Comparison of ENCODE assay signal across 19 mouse cellular contexts in the genomic region with DNA sequence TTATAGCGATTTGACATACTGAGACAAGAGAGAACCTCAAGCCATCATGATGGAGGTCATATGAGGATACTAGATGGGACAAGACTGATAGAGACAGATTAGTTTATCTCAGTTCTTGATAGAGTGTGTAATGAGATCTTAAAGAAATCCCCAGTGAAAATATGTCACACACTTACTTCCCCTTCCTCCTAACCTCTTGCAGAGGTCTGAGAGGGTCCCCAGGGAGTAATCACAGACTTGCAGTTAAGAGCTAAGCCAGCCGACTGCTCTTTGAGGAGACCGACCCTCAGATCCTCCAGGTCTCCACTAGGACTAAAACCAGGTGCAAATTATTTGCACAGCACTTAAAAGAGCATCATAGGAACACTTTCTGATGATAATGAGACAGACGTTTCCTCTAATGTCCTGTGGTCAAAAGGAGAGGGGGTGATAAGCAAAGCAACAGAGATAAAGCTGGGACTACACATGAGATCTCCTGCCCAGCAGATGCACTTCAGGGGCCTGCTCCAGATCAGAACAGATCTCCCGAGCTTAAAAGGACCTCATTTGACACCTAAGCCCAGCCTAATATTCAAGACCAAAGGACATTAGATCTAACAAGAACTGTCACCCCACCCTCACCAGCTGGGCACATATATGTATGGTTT.
DNase-seq lines count a peak whose midpoint lies in the region; ATAC-seq lines count a peak whose summit lies in the region.
"Had no signal": no experiment of that assay in that cellular context is flagged by ENCODE, and none has a peak within 500 bp of the region (broad histone marks: within the 10 kb centered on the region; RNA-seq: fewer than 3 reads in every experiment).

No protein-coding gene starts in this region.

- 79% methylated on average over 5 of the region's 5 CpGs for WGBS in midbrain, embryonic 15.5 days

- no peaks in the 10 kb centered on the region for H3K4me1 ChIP-seq in midbrain, embryonic 15.5 days
- H3K4me1 ChIP-seq: forebrain, embryonic 12.5 days; midbrain, embryonic 12.5 days; neural tube, embryonic 12.5 days had no signal

- no peaks in the 10 kb centered on the region for H3K27me3 ChIP-seq in midbrain, embryonic 15.5 days (replicated peaks)
- H3K27me3 ChIP-seq: forebrain, embryonic 12.5 days; midbrain, embryonic 12.5 days; neural tube, embryonic 12.5 days had no signal

- H3K9me3 ChIP-seq in midbrain, embryonic 15.5 days = no peaks in the 10 kb centered on the region
- H3K9me3 ChIP-seq: forebrain, embryonic 12.5 days; midbrain, embryonic 12.5 days; neural tube, embryonic 12.5 days had no signal

- H3K36me3 ChIP-seq in midbrain, embryonic 15.5 days (replicated peaks) = no peaks in the 10 kb centered on the region
- H3K36me3 ChIP-seq: forebrain, embryonic 12.5 days; midbrain, embryonic 12.5 days; neural tube, embryonic 12.5 days had no signal

- no peak overlapping the region for H3K4me3 ChIP-seq in midbrain, embryonic 15.5 days
- H3K4me3 ChIP-seq: forebrain, embryonic 12.5 days; midbrain, embryonic 12.5 days; neural tube, embryonic 12.5 days had no signal

- H3K9ac ChIP-seq in midbrain, embryonic 15.5 days = no peak overlapping the region
- H3K9ac ChIP-seq: forebrain, embryonic 12.5 days; midbrain, embryonic 12.5 days; neural tube, embryonic 12.5 days had no signal

- no peak overlapping the region for H3K4me2 ChIP-seq in midbrain, embryonic 15.5 days
- H3K4me2 ChIP-seq: forebrain, embryonic 12.5 days; midbrain, embryonic 12.5 days; neural tube, embryonic 12.5 days had no signal

- peak; percentile 60 for DNase-seq in 416B (ENCODE audit: low read depth)
- DNase-seq in CD4-positive helper T cell, adult 2 months (ENCODE audit: low read depth, low spot score) = peak; percentile 23
- DNase-seq in urinary bladder, adult 18-20 months (ENCODE audit: low spot score in 2 of 2) = no peak
- DNase-seq: adrenal gland, adult 2 months; cerebellum, adult 9-10 months; gastrocnemius, postnatal 10 days; kidney, adult 2 months; kidney, postnatal 36 days; layer of hippocampus, adult 9-11 months; lung, postnatal 10 days; right cerebral cortex, adult 18-20 months; thymus, adult 2 months had no signal

- ATAC-seq in granulocyte monocyte progenitor cell, adult 5-6 weeks (replicated peaks; ENCODE audit: poor library complexity, severe bottlenecking) = peak; percentile 17; the same call in 1 of the 2 replicates
- peak; percentile 83 for ATAC-seq in megakaryocyte progenitor cell, adult 5-6 weeks (replicated peaks; ENCODE audit: poor library complexity)
- ATAC-seq in frontal cortex, adult (ENCODE audit: low TSS enrichment) = no peak
- ATAC-seq in midbrain, embryonic 15.5 days (replicated peaks) = no peak

- no peak overlapping the region for H3K27ac ChIP-seq in midbrain, embryonic 15.5 days
- H3K27ac ChIP-seq: forebrain, embryonic 12.5 days; midbrain, embryonic 12.5 days; neural tube, embryonic 12.5 days had no signal

Comparison
In these comparisons a context has a peak if more than half of its experiments do, and no peak if none do; other contexts are left out.
1. DNase-seq: peak in 416B (single experiment) and CD4-positive helper T cell, adult 2 months (single experiment); none in urinary bladder, adult 18-20 months (0 of 2).
2. ATAC-seq: peak in granulocyte monocyte progenitor cell, adult 5-6 weeks (single experiment) and megakaryocyte progenitor cell, adult 5-6 weeks (single experiment); none in frontal cortex, adult (single experiment) and midbrain, embryonic 15.5 days (single experiment).